Mouse (Mus musculus) ES-E14 (cell line): ENCODE data around the gene Rnf130.

Source experiments
- HCFC1 ChIP-seq: IDR thresholded peaks from 2 replicates; pipeline ENCODE4 v1.6.1; 2012; ENCODE audit warnings: low read length, inconsistent platforms, borderline replicate concordance; ENCODE audit not compliant: insufficient read depth
- MAFK ChIP-seq: IDR thresholded peaks from 2 replicates; pipeline ENCODE4 v1.6.1; 2014; ENCODE audit warnings: mild to moderate bottlenecking, low read depth, low read length, inconsistent platforms; ENCODE audit not compliant: insufficient read depth
- ZC3H11A ChIP-seq: IDR thresholded peaks from 2 replicates; pipeline ENCODE4 v1.6.1; 2012; ENCODE audit warnings: low read depth, mild to moderate bottlenecking, inconsistent platforms, low read length, borderline replicate concordance
- ZNF384 ChIP-seq: IDR thresholded peaks from 2 replicates; pipeline ENCODE4 v1.6.1; 2012; ENCODE audit warnings: low read depth, low read length, inconsistent platforms

GRCm38 (mm10) chr11:50114329-50114728, 89.2 kb downstream of the Rnf130 start:
- TF ChIP-seq MAFK, result no peak
- 0 out of 2 replicates have a peak, but pooled peaks have one; percentile 32 for TF ChIP-seq ZC3H11A
- TF ChIP-seq HCFC1, result no peak
- no peak for TF ChIP-seq ZNF384
